Mouse (Mus musculus): Measurements from ENCODE around the gene Reps2. TPM values are rescaled to one million over a fixed set of nuclear protein-coding genes. Genes with fewer than 3 reads are reported as not detected.

The Reps2 gene
- polyA plus RNA-seq, 1 experiment from 2014 or later: 0.86 TPM

- no peaks in the 10 kb centered on the region for H3K4me1 ChIP-seq (ENCODE audit: control insufficient read depth, insufficient read depth, low read length)
- no peak for DNase-seq (ENCODE audit: low spot score)
- no peak overlapping the region for H3K4me3 ChIP-seq (ENCODE audit: low read depth, low read length)
- 92% methylated on average over 1 of the region's 1 CpGs for WGBS
- no peak overlapping the region for H3K9ac ChIP-seq (ENCODE audit: low read length)
- 0 out of 2 replicates have a peak, but pooled peaks cover 2% of the 10 kb centered on the region for H3K27me3 ChIP-seq (ENCODE audit: control insufficient read depth, insufficient read depth, low read length)
- no peaks in the 10 kb centered on the region for H3K36me3 ChIP-seq (ENCODE audit: control insufficient read depth, insufficient read depth, low read length)
- H3K9me3 ChIP-seq (ENCODE audit: control insufficient read depth, low read length): no peaks in the 10 kb centered on the region
- no peak overlapping the region for H3K27ac ChIP-seq (ENCODE audit: low read depth, low read length)
- ATAC-seq (ENCODE audit: insufficient read depth, low FRiP score, low TSS enrichment): no peak
- H3K4me2 ChIP-seq (ENCODE audit: low read depth): no peak overlapping the region
Observed at GRCm38 (mm10) chrX:162380730-162381129, 262.7 kb downstream of the Reps2 start.

DNA sequence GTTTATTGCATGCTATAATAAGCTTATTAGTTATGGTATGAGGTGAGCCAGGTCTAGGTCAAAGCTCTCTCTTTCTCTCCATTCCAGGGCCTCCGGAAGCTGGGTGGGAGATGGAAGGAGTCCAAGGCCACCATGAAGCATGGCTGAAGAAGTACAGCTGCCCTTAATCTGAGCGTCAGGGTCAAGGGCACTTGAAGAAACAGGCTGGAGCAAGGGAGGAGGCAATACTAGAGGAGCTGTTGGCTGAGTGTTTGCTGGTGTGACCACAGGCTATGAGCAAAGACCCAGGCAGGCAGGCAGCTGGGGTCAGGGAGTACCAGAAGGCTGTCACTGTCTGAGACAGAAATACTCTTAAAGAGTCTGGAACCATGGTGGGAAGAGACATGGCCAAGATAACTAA, 280.2 kb downstream of the Reps2 start:
- Histone ChIP-seq H3K27me3 (ENCODE audit: control insufficient read depth, insufficient read depth, low read length) (no peaks in the 10 kb centered on the region), H3K36me3 (ENCODE audit: control insufficient read depth, insufficient read depth, low read length) (no peaks in the 10 kb centered on the region), H3K9me3 (ENCODE audit: control insufficient read depth, low read length) (no peaks in the 10 kb centered on the region), H3K4me1 (ENCODE audit: control insufficient read depth, insufficient read depth, low read length) (no peaks in the 10 kb centered on the region), H3K4me2 (ENCODE audit: low read depth) (no peak overlapping the region), H3K4me3 (ENCODE audit: low read depth, low read length) (no peak overlapping the region), H3K9ac (ENCODE audit: low read length) (no peak overlapping the region), H3K27ac (ENCODE audit: low read depth, low read length) (no peak overlapping the region)
- no peak for DNase-seq (ENCODE audit: low spot score)
- ATAC-seq (ENCODE audit: insufficient read depth, low FRiP score, low TSS enrichment): no peak
- 81% methylated on average over 2 of the region's 2 CpGs for WGBS

Other genes with a start within 250 kb of the Reps2 start
- gene Rbbp7, start 116.8 kb upstream of the Reps2 start, polyA plus RNA-seq (2014; fragmentation: Nextera tagmentation; extraction: Ambion mirVana): 325 and 326 TPM in 2 replicates
- 16.9 and 17.0 TPM in 2 replicates for gene Txlng, start 185.8 kb upstream of the Reps2 start, polyA plus RNA-seq (2014; fragmentation: Nextera tagmentation; extraction: Ambion mirVana)
- gene Syap1, start 244.8 kb upstream of the Reps2 start, polyA plus RNA-seq (2014; fragmentation: Nextera tagmentation; extraction: Ambion mirVana): 35.0 and 39.4 TPM in 2 replicates

Data from neural tube, embryonic 11.5 days (tissue).